Mouse (Mus musculus) retina, adult 2 months (tissue): ENCODE measurements around the gene Xxylt1.

Experiments used
- DNase-seq: peaks from one replicate; pipeline ENCODE4 v3.0.0-alpha.2; 2012; ENCODE audit warnings: low read depth, low spot score

Xxylt1 gene

DNA sequence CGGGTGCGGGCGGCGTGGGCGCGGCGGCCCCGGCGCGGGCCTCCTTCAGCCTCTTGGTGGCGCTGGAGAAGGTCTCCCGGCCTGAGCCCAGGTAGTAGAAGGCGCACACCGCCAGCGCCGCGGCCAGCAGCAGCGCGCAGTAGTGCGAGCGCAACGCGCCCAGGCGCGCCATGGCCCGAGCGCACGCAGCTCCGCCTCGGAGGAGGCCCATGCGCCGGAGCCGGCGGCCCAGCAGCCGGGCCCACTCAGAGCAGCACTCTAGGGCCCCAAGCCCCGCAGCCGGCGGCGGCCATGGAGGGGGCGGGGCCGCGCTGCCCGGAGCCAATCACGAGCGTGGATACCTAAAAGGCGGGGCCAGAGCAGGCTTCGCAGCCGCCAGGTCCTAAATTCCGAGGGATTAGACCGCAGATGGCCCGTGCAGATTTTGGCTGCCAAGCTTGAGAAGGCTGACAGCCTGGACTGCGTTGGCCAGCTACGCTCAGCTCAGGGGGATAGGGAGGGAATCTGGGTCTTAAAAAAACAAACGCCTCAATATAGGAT, at the start of gene Xxylt1:
TSS of gene Xxylt1 (minus strand) at position 308 of the 540 bp plus-strand sequence.
- DNase-seq, result peak; percentile 82

- no peak for DNase-seq
Measured at GRCm38 (mm10) chr16:31128116-31128515, 46.9 kb upstream of the Xxylt1 start.

- DNase-seq, result no peak
Measured at GRCm38 (mm10) chr16:31124991-31125390, 43.8 kb upstream of the Xxylt1 start.

DNA sequence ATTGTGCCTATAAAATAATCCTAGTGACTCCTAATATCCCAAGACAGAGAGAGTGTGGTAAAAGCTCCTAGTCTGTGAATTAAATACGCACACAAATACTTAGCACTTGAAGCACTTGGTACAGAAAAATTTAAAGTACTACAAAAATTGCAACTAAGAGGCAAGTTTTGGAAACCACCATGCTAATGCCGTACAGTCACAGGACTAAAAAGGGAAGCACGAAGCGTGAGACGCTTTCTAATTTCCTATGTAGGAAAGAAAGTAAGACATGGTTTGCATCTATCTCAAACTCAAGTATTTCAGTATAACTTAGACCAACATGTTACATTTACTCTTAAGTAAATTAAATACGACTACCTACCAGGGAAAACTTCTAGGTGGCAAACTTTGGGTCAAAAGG, 40.4 kb upstream of the Xxylt1 start:
- no peak for DNase-seq

GRCm38 (mm10) chr16:31113596-31113995, 32.4 kb upstream of the Xxylt1 start:
- no peak for DNase-seq

GRCm38 (mm10) chr16:31101352-31101751, 20.1 kb upstream of the Xxylt1 start:
- DNase-seq, result no peak

GRCm38 (mm10) chr16:31099906-31100305, 18.7 kb upstream of the Xxylt1 start:
- DNase-seq, result no peak

GRCm38 (mm10) chr16:31094036-31094435, 12.8 kb upstream of the Xxylt1 start:
- DNase-seq, result no peak

- no peak for DNase-seq
Measured at GRCm38 (mm10) chr16:31093186-31093585, 12.0 kb upstream of the Xxylt1 start.

GRCm38 (mm10) chr16:31081891-31082290, 659 bp upstream of the Xxylt1 start:
- no peak for DNase-seq

- DNase-seq, result peak; percentile 62
Measured at GRCm38 (mm10) chr16:31080573-31081051, 620 bp downstream of the Xxylt1 start.

GRCm38 (mm10) chr16:31077396-31077795, 3.8 kb downstream of the Xxylt1 start:
- no peak for DNase-seq

GRCm38 (mm10) chr16:31076436-31076835, 4.8 kb downstream of the Xxylt1 start:
- DNase-seq, result no peak

- no peak for DNase-seq
Measured at GRCm38 (mm10) chr16:31074324-31074908, 6.8 kb downstream of the Xxylt1 start.

DNA sequence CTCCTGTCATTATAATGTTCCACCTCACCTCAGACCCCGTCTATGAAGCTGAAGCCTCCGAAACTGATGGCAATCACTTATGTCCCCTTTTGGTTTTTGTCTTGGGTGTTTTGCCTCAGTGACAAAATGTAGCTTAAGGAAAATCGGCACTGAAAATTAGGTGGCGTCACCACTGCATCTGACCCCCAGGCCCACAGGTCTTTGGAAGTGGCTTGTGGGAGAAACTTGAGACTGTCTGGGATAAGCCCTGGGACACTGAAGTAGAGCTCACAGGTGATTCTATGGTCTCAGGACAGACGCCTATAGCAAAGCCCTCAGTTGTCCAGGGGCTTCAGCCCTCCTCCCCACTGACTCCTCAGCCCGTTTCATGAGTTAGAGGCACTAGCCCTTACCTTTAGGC, 9.5 kb downstream of the Xxylt1 start:
- DNase-seq, result no peak

GRCm38 (mm10) chr16:31070358-31071133, 10.7 kb downstream of the Xxylt1 start:
- peak; percentile 65 for DNase-seq

DNA sequence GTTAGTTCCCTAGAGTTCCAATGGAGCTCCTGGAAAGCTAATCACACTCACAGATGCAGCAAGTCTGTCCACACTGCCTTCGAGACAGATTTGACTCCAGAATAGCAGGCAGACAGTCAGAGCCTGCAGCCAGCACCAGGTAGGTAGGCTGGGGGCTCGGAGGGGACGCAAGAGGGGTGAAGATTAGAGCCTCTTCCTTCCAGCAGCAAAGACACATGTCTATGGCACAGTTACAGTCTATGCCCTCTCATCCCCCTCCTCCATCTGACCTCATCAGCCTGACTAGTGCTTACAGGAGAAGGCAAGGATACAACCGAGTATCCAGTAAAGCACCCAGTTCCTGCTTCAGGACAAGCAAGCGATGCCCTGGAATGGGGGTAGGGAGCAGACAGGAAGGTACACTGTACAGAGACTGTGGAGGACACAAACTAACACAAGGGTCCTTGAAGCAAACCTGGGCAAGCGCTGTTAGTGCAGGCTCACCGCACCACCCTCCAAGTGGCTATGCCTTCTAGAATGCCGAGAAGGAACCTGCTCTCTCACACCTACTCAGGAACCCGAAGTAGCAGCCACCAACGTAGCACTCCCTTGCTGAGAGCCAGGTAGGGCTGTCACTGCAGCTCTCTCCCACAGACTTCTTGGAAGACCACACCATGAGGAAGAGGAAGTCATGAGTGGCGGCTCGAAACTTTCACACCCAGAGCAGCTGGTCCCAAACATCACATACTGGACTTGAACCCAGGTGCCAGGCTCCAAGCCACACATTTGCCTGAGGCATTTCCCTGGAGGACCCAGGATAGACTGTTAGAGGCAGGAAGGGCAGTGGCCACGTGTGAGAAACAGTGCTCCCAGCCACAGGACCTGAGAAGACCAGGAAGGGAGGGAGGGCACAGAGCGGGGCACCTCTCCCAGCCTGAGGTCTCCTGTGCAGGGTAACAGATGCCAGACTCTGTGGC, 11.7 kb downstream of the Xxylt1 start:
- no peak for DNase-seq

GRCm38 (mm10) chr16:31068280-31068679, 13.0 kb downstream of the Xxylt1 start:
- no peak for DNase-seq

DNA sequence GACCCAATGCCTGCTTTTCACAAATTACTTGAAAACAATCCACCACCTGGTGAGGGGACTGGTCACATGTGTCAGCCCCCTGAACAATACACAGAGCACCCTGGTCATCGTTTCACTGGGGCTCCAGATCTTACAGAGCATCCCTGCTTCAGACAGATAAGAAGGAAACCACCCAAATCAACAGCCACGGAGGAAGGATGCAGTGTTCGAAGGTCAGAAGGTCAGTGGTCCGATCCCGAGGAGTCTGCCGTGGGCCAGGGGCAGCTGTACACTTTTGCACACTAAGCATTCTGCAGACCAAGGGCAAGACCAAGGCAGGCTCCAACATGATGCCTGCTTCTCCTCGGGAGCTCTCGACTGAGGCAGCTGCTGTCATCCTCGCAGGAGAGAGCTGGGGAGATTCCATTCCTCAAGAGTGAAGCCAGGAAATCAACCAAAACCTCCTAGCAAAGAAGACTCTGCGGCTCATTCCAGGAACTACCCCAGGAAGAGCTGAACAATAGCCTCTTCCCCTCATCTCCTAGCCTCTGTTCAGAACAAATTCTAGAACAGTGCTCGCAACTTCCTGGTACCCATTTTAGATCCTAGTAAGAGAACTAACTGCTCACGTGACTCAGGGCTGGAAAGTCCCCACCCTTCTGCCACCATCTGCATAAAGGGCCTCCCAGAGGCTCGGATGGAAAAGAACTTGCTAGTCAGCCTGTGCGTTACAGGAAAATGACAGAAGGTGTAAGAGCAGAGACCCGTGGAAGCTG, 14.7 kb downstream of the Xxylt1 start:
- DNase-seq, result no peak

- no peak for DNase-seq
Measured at GRCm38 (mm10) chr16:31064782-31065181, 16.4 kb downstream of the Xxylt1 start.

GRCm38 (mm10) chr16:31062918-31063317, 18.3 kb downstream of the Xxylt1 start:
- no peak for DNase-seq
